Mouse (Mus musculus) ES-Bruce4 (cell line): Measurements from ENCODE around the gene M1ap. TPM values are rescaled to one million over a fixed set of nuclear protein-coding genes. Genes with fewer than 3 reads are reported as not detected.

ENCODE experiments used
- H3K27ac ChIP-seq: 2 replicates; pipeline ENCODE4 v1.5.1; 2012; ENCODE audit warnings: low read length, inconsistent platforms; ENCODE audit not compliant: insufficient read depth
- H3K27me3 ChIP-seq: 2 replicates; pipeline ENCODE4 v1.6.1; 2012; ENCODE audit warnings: mild to moderate bottlenecking, low read length, inconsistent platforms; ENCODE audit not compliant: control insufficient read depth, poor library complexity, insufficient read depth, severe bottlenecking
- H3K36me3 ChIP-seq: 2 replicates; pipeline ENCODE4 v1.6.1; 2012; ENCODE audit warnings: inconsistent platforms, mild to moderate bottlenecking, low read length, moderate library complexity; ENCODE audit not compliant: control insufficient read depth, poor library complexity, insufficient read depth, severe bottlenecking
- H3K4me1 ChIP-seq: one replicate; pipeline ENCODE4 v1.8.1; 2011; ENCODE audit warnings: low read length; ENCODE audit not compliant: control insufficient read depth, insufficient read depth
- H3K4me3 ChIP-seq: 2 replicates; pipeline ENCODE4 v1.5.1; 2011; ENCODE audit warnings: low read depth, mild to moderate bottlenecking, low read length
- H3K9ac ChIP-seq: 2 replicates; pipeline ENCODE4 v1.6.1; 2012; ENCODE audit warnings: low read depth, mild to moderate bottlenecking, inconsistent platforms; ENCODE audit not compliant: poor library complexity, severe bottlenecking
- H3K9me3 ChIP-seq: replicated peaks from 2 replicates; pipeline ENCODE4 v1.6.1; 2012; ENCODE audit warnings: mild to moderate bottlenecking, low read length, inconsistent platforms; ENCODE audit not compliant: control insufficient read depth, poor library complexity, insufficient read depth, severe bottlenecking
- CTCF ChIP-seq: IDR thresholded peaks from one replicate; pipeline ENCODE4 v1.8.1; 2011; ENCODE audit warnings: low read depth, low read length
- EP300 ChIP-seq: IDR thresholded peaks from 2 replicates; pipeline ENCODE4 v1.6.1; 2011; ENCODE audit warnings: low read depth, low read length; ENCODE audit not compliant: insufficient read depth
- POLR2A ChIP-seq: IDR thresholded peaks from one replicate; pipeline ENCODE4 v1.8.1; 2011; ENCODE audit warnings: low read length; ENCODE audit not compliant: insufficient read depth
- polyA plus RNA-seq: library from polyadenylated mRNA; stranded (reverse); fragments of >200 nt; gene quantifications from 2 replicates; pipeline ENCODE4 v1.2.4, GENCODE M21; 2011; ENCODE audit warnings: low read depth; ENCODE audit not compliant: missing spikeins, insufficient read depth, insufficient read length

Gene M1ap
- polyA plus RNA-seq, 1 experiment = 2.2 TPM

GRCm38 (mm10) chr6:82945750-82946149 lies 952 bp upstream of the M1ap start:
- Histone ChIP-seq H3K27ac (no peak overlapping the region), H3K36me3 (no peaks in the 10 kb centered on the region), H3K27me3 (no peaks in the 10 kb centered on the region), H3K9ac (no peak overlapping the region), H3K4me3 (no peak overlapping the region), H3K9me3 (no peaks in the 10 kb centered on the region), H3K4me1 (no peaks in the 10 kb centered on the region)
- no peak for TF ChIP-seq POLR2A
- no peak for TF ChIP-seq EP300
- peak; percentile 94 for TF ChIP-seq CTCF

DNA sequence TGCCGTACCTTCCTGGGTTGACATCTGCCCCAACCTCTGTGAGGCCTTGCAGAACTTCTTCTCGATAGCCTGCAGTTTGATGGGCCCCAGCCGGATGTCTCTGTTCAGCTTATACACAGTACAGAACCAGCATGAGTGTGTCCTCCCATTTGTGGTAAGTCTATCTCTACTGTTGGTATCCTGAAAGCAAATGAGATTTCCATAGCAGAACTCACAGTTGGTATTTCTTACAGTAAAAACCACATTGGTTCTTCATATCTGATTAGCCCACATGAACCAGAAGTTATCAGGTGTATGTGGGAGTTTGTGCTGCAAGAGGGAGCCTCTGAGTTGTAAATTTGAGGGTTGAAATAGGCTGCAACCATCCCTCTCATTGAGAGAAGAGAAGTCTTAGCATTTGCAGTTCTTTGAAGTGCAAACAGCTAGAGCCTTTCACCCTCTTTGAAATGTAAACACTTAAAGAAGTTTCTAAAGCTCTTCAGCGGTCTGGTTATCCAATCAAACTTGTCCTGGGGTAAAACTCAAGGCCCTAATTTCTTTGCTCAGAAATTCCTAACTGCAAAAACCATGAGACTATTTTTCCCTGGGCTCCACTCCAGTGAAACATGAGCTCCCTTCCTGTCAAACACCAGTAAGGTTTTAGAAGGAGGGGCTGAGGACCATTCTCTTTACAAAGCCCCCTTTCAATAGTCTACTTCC lies 10.0 kb downstream of the M1ap start:
- Histone ChIP-seq H3K36me3 (no peaks in the 10 kb centered on the region), H3K4me3 (no peak overlapping the region), H3K9ac (no peak overlapping the region), H3K4me1 (no peaks in the 10 kb centered on the region), H3K27ac (no peak overlapping the region), H3K9me3 (no peaks in the 10 kb centered on the region), H3K27me3 (no peaks in the 10 kb centered on the region)
- TF ChIP-seq EP300 (no peak), CTCF (no peak), POLR2A (no peak)

DNA sequence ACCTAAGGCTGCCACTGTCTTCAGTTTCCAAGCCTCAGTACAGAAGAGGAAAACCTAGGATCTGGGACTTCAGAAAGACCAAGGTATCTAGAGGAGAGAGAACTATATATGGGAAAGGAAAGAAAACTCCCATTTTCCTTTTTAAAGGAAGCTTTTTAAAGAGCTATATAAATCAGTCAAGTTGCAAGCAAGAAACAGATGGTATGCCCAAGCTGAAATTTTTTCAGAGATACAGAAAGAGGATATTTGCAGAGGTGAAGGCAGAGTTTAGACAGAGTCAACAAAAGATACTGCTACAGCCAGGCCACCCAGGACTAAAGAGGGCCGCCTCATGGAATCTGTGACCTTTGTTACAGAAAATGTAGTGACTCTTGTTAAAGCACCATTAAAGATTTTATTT lies 15.0 kb downstream of the M1ap start:
- H3K27me3 ChIP-seq = no peaks in the 10 kb centered on the region; the same call in 1 of the 2 replicates
- H3K4me1 ChIP-seq = no peaks in the 10 kb centered on the region
- no peak overlapping the region for H3K4me3 ChIP-seq
- no peaks in the 10 kb centered on the region for H3K36me3 ChIP-seq
- TF ChIP-seq EP300 (no peak), CTCF (no peak), POLR2A (no peak)
- H3K27ac ChIP-seq = no peak overlapping the region
- no peaks in the 10 kb centered on the region for H3K9me3 ChIP-seq
- no peak overlapping the region for H3K9ac ChIP-seq

- no peak for TF ChIP-seq POLR2A
- no peak for TF ChIP-seq CTCF
- TF ChIP-seq EP300 = no peak
- Histone ChIP-seq H3K4me3 (no peak overlapping the region), H3K36me3 (no peaks in the 10 kb centered on the region), H3K27me3 (no peaks in the 10 kb centered on the region), H3K27ac (no peak overlapping the region), H3K9ac (no peak overlapping the region), H3K9me3 (no peaks in the 10 kb centered on the region), H3K4me1 (no peaks in the 10 kb centered on the region)
These were observed 22.8 kb downstream of the M1ap start for GRCm38 (mm10) chr6:82969249-82970084.

- no peak overlapping the region for H3K4me3 ChIP-seq
- no peaks in the 10 kb centered on the region for H3K27me3 ChIP-seq
- no peaks in the 10 kb centered on the region for H3K36me3 ChIP-seq
- no peak for TF ChIP-seq EP300
- TF ChIP-seq POLR2A = no peak
- no peak for TF ChIP-seq CTCF
- H3K9ac ChIP-seq = no peak overlapping the region
- H3K9me3 ChIP-seq = no peaks in the 10 kb centered on the region
- no peaks in the 10 kb centered on the region for H3K4me1 ChIP-seq
- H3K27ac ChIP-seq = no peak overlapping the region
These were observed 24.3 kb downstream of the M1ap start for GRCm38 (mm10) chr6:82971031-82971430.
